Mouse (Mus musculus) kidney, postnatal 10 days (tissue): ENCODE data around the gene Aagab.

Experiments used
- DNase-seq: peaks from one replicate; pipeline ENCODE4 v3.0.0; 2021; ENCODE audit warnings: mixed read lengths

Aagab gene

GRCm38 (mm10) chr9:63649841-63650545, 47.5 kb downstream of the Aagab start:
- DNase-seq: peak; percentile 69

- peak; percentile 24 for DNase-seq
Measured at GRCm38 (mm10) chr9:63650905-63651304, 48.4 kb downstream of the Aagab start.

GRCm38 (mm10) chr9:63651594-63651993, 49.1 kb downstream of the Aagab start:
- DNase-seq: peak; percentile 78

GRCm38 (mm10) chr9:63653666-63654065, 51.2 kb downstream of the Aagab start:
- peak; percentile 71 for DNase-seq

- peak; percentile 30 for DNase-seq
Measured at GRCm38 (mm10) chr9:63654575-63654974, 52.1 kb downstream of the Aagab start.

- DNase-seq: peak; percentile 43
Measured at GRCm38 (mm10) chr9:63655092-63655491, 52.6 kb downstream of the Aagab start.

GRCm38 (mm10) chr9:63657167-63657566, 54.7 kb downstream of the Aagab start:
- peak; percentile 81 for DNase-seq

- peak; percentile 10 for DNase-seq
Measured at GRCm38 (mm10) chr9:63658436-63658835, 56.0 kb downstream of the Aagab start.

- DNase-seq: peak; percentile 47
Measured at GRCm38 (mm10) chr9:63658970-63659371, 56.5 kb downstream of the Aagab start.

- no peak for DNase-seq
Measured at GRCm38 (mm10) chr9:63660061-63660460, 57.6 kb downstream of the Aagab start.

- no peak for DNase-seq
Measured at GRCm38 (mm10) chr9:63660691-63661090, 58.2 kb downstream of the Aagab start.

GRCm38 (mm10) chr9:63662759-63663158, 60.3 kb downstream of the Aagab start:
- DNase-seq: peak; percentile 58

GRCm38 (mm10) chr9:63663222-63663621, 60.8 kb downstream of the Aagab start:
- DNase-seq: no peak

GRCm38 (mm10) chr9:63664300-63664745, 61.9 kb downstream of the Aagab start:
- DNase-seq: peak; percentile 63

GRCm38 (mm10) chr9:63664792-63665646, 62.6 kb downstream of the Aagab start:
- peak; percentile 77 for DNase-seq

- peak; percentile 80 for DNase-seq
Measured at GRCm38 (mm10) chr9:63666612-63667372, 64.3 kb downstream of the Aagab start.

- no peak for DNase-seq
Measured at GRCm38 (mm10) chr9:63667373-63667724, 64.9 kb downstream of the Aagab start.

GRCm38 (mm10) chr9:63668621-63669020, 66.2 kb downstream of the Aagab start:
- no peak for DNase-seq

GRCm38 (mm10) chr9:63669816-63670215, 67.4 kb downstream of the Aagab start:
- no peak for DNase-seq

GRCm38 (mm10) chr9:63672797-63673493, 70.5 kb downstream of the Aagab start:
- DNase-seq: peak; percentile 68

GRCm38 (mm10) chr9:63673494-63673805, 71.0 kb downstream of the Aagab start:
- no peak for DNase-seq

GRCm38 (mm10) chr9:63674613-63675012, 72.2 kb downstream of the Aagab start:
- no peak for DNase-seq

- peak; percentile 42 for DNase-seq
Measured at GRCm38 (mm10) chr9:63677621-63678020, 75.2 kb downstream of the Aagab start.
